ENCODE assay signal across 9 mouse cellular contexts in the genomic region with DNA sequence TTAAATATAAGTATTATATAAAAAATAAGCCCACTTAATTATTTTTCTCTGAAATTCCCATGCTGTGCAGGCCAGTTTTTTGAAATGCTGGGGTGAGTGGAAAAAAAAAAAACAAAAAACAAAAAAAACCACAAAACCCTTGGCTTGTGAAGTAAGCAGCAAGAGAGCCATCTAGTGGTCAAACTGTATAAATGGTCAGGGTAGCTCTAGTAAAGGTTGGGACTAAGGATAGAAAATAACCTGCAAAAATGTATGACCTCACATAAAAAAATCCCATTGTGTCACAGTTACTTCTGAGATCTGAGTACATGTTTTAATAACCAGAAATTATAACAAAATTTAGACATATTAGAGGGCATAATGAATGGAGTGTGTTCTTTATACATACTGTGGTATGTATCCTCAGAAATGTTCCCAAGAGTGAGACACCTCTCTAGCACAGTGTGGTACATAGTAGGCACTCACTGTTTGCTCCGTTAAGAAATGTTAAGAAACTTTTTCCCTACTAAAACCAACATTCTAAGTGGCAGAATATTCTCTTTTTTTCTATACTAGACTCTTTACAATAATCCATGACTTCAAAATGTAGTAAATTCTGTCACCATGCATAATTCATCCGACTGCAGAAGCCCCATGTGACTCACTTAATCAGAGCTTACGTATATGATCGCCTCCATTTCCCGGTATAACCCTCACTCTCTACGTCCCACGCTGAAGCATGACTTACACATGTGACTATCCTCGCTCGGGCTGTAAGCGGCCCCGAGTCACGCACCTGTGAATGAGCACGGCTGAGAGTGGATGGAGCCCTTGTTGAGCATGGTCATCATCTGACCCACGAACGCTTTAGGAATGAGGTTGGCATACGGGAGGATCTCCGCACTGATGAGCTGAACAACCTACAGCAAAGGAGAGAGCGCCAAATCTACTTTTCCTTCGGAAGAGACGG.
A peak's percentile ranks its signal among the peaks of the same experiment; 100 is the strongest.
DNase-seq lines count a peak whose midpoint lies in the region; ATAC-seq lines count a peak whose summit lies in the region.
"Had no signal": no experiment of that assay in that cellular context is flagged by ENCODE, and none has a peak within 500 bp of the region (broad histone marks: within the 10 kb centered on the region; RNA-seq: fewer than 3 reads in every experiment).

No protein-coding gene starts in this region.

- no peaks in the 10 kb centered on the region for H3K4me1 ChIP-seq in kidney, embryonic 14.5 days (ENCODE audit: control insufficient read depth, insufficient read depth, low read length)
- 0 out of 2 replicates have a peak, but pooled peaks cover 2% of the 10 kb centered on the region for H3K4me1 ChIP-seq in forebrain, embryonic 16.5 days (replicated peaks; ENCODE audit: control insufficient read depth, insufficient read depth, low read length)
- H3K4me1 ChIP-seq in midbrain, embryonic 12.5 days = no peaks in the 10 kb centered on the region

- no peak overlapping the region for H3K9ac ChIP-seq in kidney, embryonic 14.5 days (ENCODE audit: low read depth, low read length)
- H3K9ac ChIP-seq in forebrain, embryonic 16.5 days (replicated peaks; ENCODE audit: low read depth, low read length) = no peak overlapping the region
- no peak overlapping the region for H3K9ac ChIP-seq in midbrain, embryonic 12.5 days (replicated peaks)
- H3K9ac ChIP-seq: limb, embryonic 15.5 days had no signal

- H3K9me3 ChIP-seq in kidney, embryonic 14.5 days (ENCODE audit: control insufficient read depth, low read length) = no peaks in the 10 kb centered on the region
- no peaks in the 10 kb centered on the region for H3K9me3 ChIP-seq in forebrain, embryonic 16.5 days (ENCODE audit: control insufficient read depth, low read length)
- no peaks in the 10 kb centered on the region for H3K9me3 ChIP-seq in midbrain, embryonic 12.5 days
- H3K9me3 ChIP-seq: limb, embryonic 15.5 days had no signal

- H3K4me2 ChIP-seq in kidney, embryonic 14.5 days (replicated peaks; ENCODE audit: low read depth, low read length) = no peak overlapping the region
- no peak overlapping the region for H3K4me2 ChIP-seq in forebrain, embryonic 16.5 days (ENCODE audit: low read length)
- no peak overlapping the region for H3K4me2 ChIP-seq in midbrain, embryonic 12.5 days (replicated peaks)
- H3K4me2 ChIP-seq: limb, embryonic 15.5 days had no signal

- peak; percentile 42; the same call in 1 of the 2 replicates for ATAC-seq in kidney, embryonic 14.5 days (ENCODE audit: low FRiP score, low TSS enrichment)
- ATAC-seq in forebrain, embryonic 16.5 days = peak; percentile 52; the same call in 1 of the 2 replicates
- peak; percentile 68 for ATAC-seq in midbrain, embryonic 12.5 days (ENCODE audit: low FRiP score, low read depth)

- H3K27ac ChIP-seq in kidney, embryonic 14.5 days (ENCODE audit: low read depth, low read length) = no peak overlapping the region
- no peak overlapping the region for H3K27ac ChIP-seq in forebrain, embryonic 16.5 days (ENCODE audit: low read length)
- no peak overlapping the region for H3K27ac ChIP-seq in midbrain, embryonic 12.5 days (replicated peaks)
- H3K27ac ChIP-seq: limb, embryonic 15.5 days had no signal

- WGBS in kidney, embryonic 14.5 days = 92% methylated on average over 20 of the region's 20 CpGs
- WGBS in forebrain, embryonic 16.5 days = 92% methylated on average over 20 of the region's 20 CpGs
- 90% methylated on average over 20 of the region's 20 CpGs for WGBS in midbrain, embryonic 12.5 days

- no peaks in the 10 kb centered on the region for H3K27me3 ChIP-seq in kidney, embryonic 14.5 days (ENCODE audit: control insufficient read depth, insufficient read depth, low read length)
- H3K27me3 ChIP-seq in forebrain, embryonic 16.5 days (replicated peaks; ENCODE audit: control insufficient read depth, insufficient read depth, low read length) = no peaks in the 10 kb centered on the region
- H3K27me3 ChIP-seq in midbrain, embryonic 12.5 days = no peaks in the 10 kb centered on the region
- H3K27me3 ChIP-seq: limb, embryonic 15.5 days had no signal

- H3K36me3 ChIP-seq in kidney, embryonic 14.5 days (ENCODE audit: control insufficient read depth, insufficient read depth, low read length) = peaks cover 39% of the 10 kb centered on the region
- peaks cover 21% of the 10 kb centered on the region for H3K36me3 ChIP-seq in forebrain, embryonic 16.5 days (ENCODE audit: control insufficient read depth, insufficient read depth)
- peaks cover 50% of the 10 kb centered on the region for H3K36me3 ChIP-seq in midbrain, embryonic 12.5 days

- no peak for DNase-seq in kidney, adult 18-20 months
- peak; percentile 91 for DNase-seq in MN1 (ENCODE audit: low spot score)
- no peak for DNase-seq in urinary bladder, postnatal 36 days (ENCODE audit: low spot score in 2 of 2)
- no peak for DNase-seq in frontal cortex, postnatal 25 days (ENCODE audit: low spot score in 2 of 2)
- no peak for DNase-seq in left cerebral cortex, postnatal 14 days (ENCODE audit: low spot score in 2 of 2)

- intact Hi-C loops in left cerebral cortex, postnatal 14 days (cut with DNase I) = loop anchor here (2.0 to 5.0 kb wide), 2 partner anchors 201 to 453 kb away; no protein-coding TSS in a partner anchor

- no peak overlapping the region for H3K4me3 ChIP-seq in kidney, embryonic 14.5 days (ENCODE audit: low read length)
- no peak overlapping the region for H3K4me3 ChIP-seq in forebrain, embryonic 16.5 days (replicated peaks; ENCODE audit: low read length)
- H3K4me3 ChIP-seq in midbrain, embryonic 12.5 days = no peak overlapping the region
- H3K4me3 ChIP-seq: limb, embryonic 15.5 days had no signal
